27 mouse cellular contexts compared by ENCODE assay signal in genomic region chr16:33844150-33844611, GRCm38 (mm10). TPM values are rescaled to one million over a fixed set of nuclear protein-coding genes. Genes with fewer than 3 reads are reported as not detected.
DNase-seq lines count a peak whose midpoint lies in the region; ATAC-seq and TF ChIP-seq lines count a peak whose summit lies in the region.
"Had no signal": no experiment of that assay in that cellular context is flagged by ENCODE, and none has a peak within 500 bp of the region (broad histone marks: within the 10 kb centered on the region; RNA-seq: fewer than 3 reads in every experiment).

No protein-coding gene starts in this region.

- no peak for TF ChIP-seq CTCF in stomach, postnatal 0 days (IDR thresholded peaks at IDR 0.05; ENCODE audit: low read depth)

- WGBS in forebrain, embryonic 10.5 days = 38% methylated on average over 4 of the region's 4 CpGs
- WGBS in forebrain, embryonic 12.5 days = 25% methylated on average over 4 of the region's 4 CpGs
- 59% methylated on average over 4 of the region's 4 CpGs for WGBS in stomach, embryonic 16.5 days
- WGBS in stomach, postnatal 0 days = 57% methylated on average over 4 of the region's 4 CpGs

- H3K9me3 ChIP-seq in forebrain, embryonic 10.5 days = peaks cover 5% of the 10 kb centered on the region; the same call in 1 of the 2 replicates
- H3K9me3 ChIP-seq in forebrain, embryonic 12.5 days = peaks cover 5% of the 10 kb centered on the region; the same call in 1 of the 2 replicates
- H3K9me3 ChIP-seq in stomach, embryonic 16.5 days (replicated peaks; ENCODE audit: control insufficient read depth, low read length) = no peaks in the 10 kb centered on the region
- no peaks in the 10 kb centered on the region for H3K9me3 ChIP-seq in stomach, postnatal 0 days (ENCODE audit: control insufficient read depth, low read length)
- H3K9me3 ChIP-seq: embryonic facial prominence, embryonic 12.5 days; embryonic facial prominence, embryonic 15.5 days; forebrain, embryonic 13.5 days; heart, embryonic 10.5 days; heart, embryonic 13.5 days had no signal

- H3K4me3 ChIP-seq in forebrain, embryonic 10.5 days = no peak overlapping the region
- H3K4me3 ChIP-seq in forebrain, embryonic 12.5 days (replicated peaks) = no peak overlapping the region
- no peak overlapping the region for H3K4me3 ChIP-seq in stomach, embryonic 16.5 days (replicated peaks; ENCODE audit: low read length)
- H3K4me3 ChIP-seq in stomach, postnatal 0 days (ENCODE audit: low read depth, low read length) = no peak overlapping the region
- H3K4me3 ChIP-seq: embryonic facial prominence, embryonic 12.5 days; embryonic facial prominence, embryonic 15.5 days; forebrain, embryonic 13.5 days; gastrocnemius, adult 2 months; heart, embryonic 10.5 days; heart, embryonic 13.5 days had no signal

- H3K4me1 ChIP-seq in forebrain, embryonic 10.5 days = peaks cover 41% of the 10 kb centered on the region
- 0 out of 2 replicates have a peak, but pooled peaks cover 6% of the 10 kb centered on the region for H3K4me1 ChIP-seq in forebrain, embryonic 12.5 days
- H3K4me1 ChIP-seq in stomach, embryonic 16.5 days (ENCODE audit: control insufficient read depth, insufficient read depth, low read length) = 0 out of 2 replicates have a peak, but pooled peaks cover 3% of the 10 kb centered on the region
- H3K4me1 ChIP-seq in stomach, postnatal 0 days (replicated peaks; ENCODE audit: control insufficient read depth, insufficient read depth) = no peaks in the 10 kb centered on the region
- H3K4me1 ChIP-seq: forebrain, embryonic 13.5 days had no signal

- H3K9ac ChIP-seq in forebrain, embryonic 12.5 days = no peak overlapping the region
- no peak overlapping the region for H3K9ac ChIP-seq in stomach, embryonic 16.5 days (ENCODE audit: low read length)
- H3K9ac ChIP-seq in stomach, postnatal 0 days (ENCODE audit: low read length) = no peak overlapping the region
- H3K9ac ChIP-seq: embryonic facial prominence, embryonic 12.5 days; embryonic facial prominence, embryonic 15.5 days; forebrain, embryonic 13.5 days; heart, embryonic 13.5 days; hindbrain, embryonic 14.5 days had no signal

- no peak for ATAC-seq in forebrain, embryonic 12.5 days (ENCODE audit: low FRiP score)
- ATAC-seq in stomach, embryonic 16.5 days (ENCODE audit: insufficient read depth, low FRiP score) = no peak
- ATAC-seq in stomach, postnatal 0 days (ENCODE audit: low FRiP score, low TSS enrichment) = no peak
- ATAC-seq: forebrain, embryonic 13.5 days; forebrain, embryonic 16.5 days; hindbrain, postnatal 0 days; inflammation-experienced regulatory T-cells, adult 6 months; intestine, postnatal 0 days had no signal

- H3K27me3 ChIP-seq in forebrain, embryonic 10.5 days (ENCODE audit: poor library complexity, severe bottlenecking) = no peaks in the 10 kb centered on the region
- no peaks in the 10 kb centered on the region; the same call in 1 of the 2 replicates for H3K27me3 ChIP-seq in forebrain, embryonic 12.5 days
- no peaks in the 10 kb centered on the region for H3K27me3 ChIP-seq in stomach, embryonic 16.5 days (ENCODE audit: control insufficient read depth, insufficient read depth, low read length)
- H3K27me3 ChIP-seq in stomach, postnatal 0 days (ENCODE audit: control insufficient read depth, insufficient read depth, low read length) = no peaks in the 10 kb centered on the region
- H3K27me3 ChIP-seq: embryonic facial prominence, embryonic 12.5 days; embryonic facial prominence, embryonic 15.5 days; forebrain, embryonic 13.5 days; heart, embryonic 13.5 days had no signal

- H3K36me3 ChIP-seq in forebrain, embryonic 10.5 days (replicated peaks) = peaks cover 10% of the 10 kb centered on the region
- no peaks in the 10 kb centered on the region for H3K36me3 ChIP-seq in forebrain, embryonic 12.5 days (replicated peaks)
- H3K36me3 ChIP-seq in stomach, embryonic 16.5 days (ENCODE audit: control insufficient read depth, insufficient read depth, low read length) = peaks cover 8% of the 10 kb centered on the region; the same call in 1 of the 2 replicates
- H3K36me3 ChIP-seq in stomach, postnatal 0 days (ENCODE audit: control insufficient read depth, insufficient read depth, low read length) = peaks cover 7% of the 10 kb centered on the region; the same call in 1 of the 2 replicates

- no peak for TF ChIP-seq EP300 in stomach, postnatal 0 days (optimal IDR thresholded peaks at IDR 0.05)

- no peak for DNase-seq in forebrain, embryonic 10.5 days (ENCODE audit: extremely low spot score, low spot score)
- DNase-seq in stomach, postnatal 0 days (ENCODE audit: low spot score) = no peak
- DNase-seq in ZHBTc4 (ENCODE audit: low read depth, low spot score) = peak; percentile 94
- no peak for DNase-seq in frontal cortex, postnatal 36 days (ENCODE audit: low spot score in 2 of 2)
- DNase-seq: adrenal gland, adult 2 months; adrenal gland, postnatal 14 days; cerebellum, adult 11 months; cerebellum, adult 2 months; cerebellum, adult 9-11 months; cerebellum, postnatal 25 days; gastrocnemius, adult 2 months; gastrocnemius, postnatal 14 days; heart, adult 18-20 months; heart, postnatal 14 days; heart, postnatal 4 days had no signal

- peak overlapping the region; percentile 26; the same call in 1 of the 2 replicates for H3K27ac ChIP-seq in forebrain, embryonic 10.5 days
- H3K27ac ChIP-seq in forebrain, embryonic 12.5 days = no peak overlapping the region
- peak overlapping the region; percentile 46; the same call in 1 of the 2 replicates for H3K27ac ChIP-seq in stomach, embryonic 16.5 days (ENCODE audit: low read length)
- no peak overlapping the region for H3K27ac ChIP-seq in stomach, postnatal 0 days (replicated peaks)
- H3K27ac ChIP-seq: embryonic facial prominence, embryonic 12.5 days; embryonic facial prominence, embryonic 15.5 days; forebrain, embryonic 13.5 days; gastrocnemius, adult 2 months; heart, embryonic 10.5 days; heart, embryonic 13.5 days; hindbrain, embryonic 14.5 days; hindbrain, postnatal 0 days had no signal

- H3K4me2 ChIP-seq in forebrain, embryonic 12.5 days = no peak overlapping the region
- no peak overlapping the region for H3K4me2 ChIP-seq in stomach, embryonic 16.5 days (ENCODE audit: low read depth, low read length)
- no peak overlapping the region for H3K4me2 ChIP-seq in stomach, postnatal 0 days (replicated peaks; ENCODE audit: low read depth)
- H3K4me2 ChIP-seq: embryonic facial prominence, embryonic 12.5 days; embryonic facial prominence, embryonic 15.5 days; forebrain, embryonic 13.5 days; heart, embryonic 13.5 days; hindbrain, embryonic 14.5 days had no signal

RNA-seq across cellular contexts. Expression of gene Itgb5, which starts 14.7 kb away (rescaled TPM):
- 10.6 and 14.3 TPM in 2 replicates for polyA plus RNA-seq in forebrain, embryonic 10.5 days (2016; fragmentation: Nextera tagmentation; extraction: Ambion mirVana)
- 15.7 and 23.1 TPM in 2 replicates for polyA plus RNA-seq in forebrain, embryonic 12.5 days (2016; fragmentation: Nextera tagmentation; extraction: Ambion mirVana)
- 15.0 and 15.2 TPM in 2 replicates for polyA plus RNA-seq in stomach, embryonic 16.5 days (2015; fragmentation: Nextera tagmentation; extraction: Ambion mirVana)
- 26.0 and 29.9 TPM in 2 replicates for polyA plus RNA-seq in stomach, postnatal 0 days (2015; fragmentation: Nextera tagmentation; extraction: Ambion mirVana)

RNA-seq across cellular contexts. Expression of gene Muc13, which starts 50.3 kb away (rescaled TPM):
- polyA plus RNA-seq in forebrain, embryonic 10.5 days (2016; fragmentation: Nextera tagmentation; extraction: Ambion mirVana) = 0.24 and 0.38 TPM in 2 replicates
- polyA plus RNA-seq in forebrain, embryonic 12.5 days (2016; fragmentation: Nextera tagmentation; extraction: Ambion mirVana) = 0.13 TPM in 1 of 2 replicates, not detected in the other
- 31.5 and 37.0 TPM in 2 replicates for polyA plus RNA-seq in stomach, embryonic 16.5 days (2015; fragmentation: Nextera tagmentation; extraction: Ambion mirVana)
- 8.7 and 10.6 TPM in 2 replicates for polyA plus RNA-seq in stomach, postnatal 0 days (2015; fragmentation: Nextera tagmentation; extraction: Ambion mirVana)
- polyA plus RNA-seq: forebrain, embryonic 13.5 days; hindbrain, embryonic 14.5 days had no signal

Comparison
In these comparisons a context has a peak if more than half of its experiments do, and no peak if none do; other contexts are left out.
1. H3K27ac ChIP-seq: peak in forebrain, embryonic 10.5 days (single experiment) and stomach, embryonic 16.5 days (single experiment); none in forebrain, embryonic 12.5 days (single experiment) and stomach, postnatal 0 days (single experiment).